Mouse (Mus musculus) testis, postnatal 14 days (tissue): ENCODE data around the gene Fgfbp3.
"Not testable (repeated sequence)": the region's sequence is repeated elsewhere in the genome, so short reads cannot be mapped to it uniquely, and the experiment has no call there.

Experiments used
- DNase-seq: peaks from one replicate; pipeline ENCODE4 v3.0.0; 2021; ENCODE audit warnings: low spot score

Fgfbp3 gene

DNA sequence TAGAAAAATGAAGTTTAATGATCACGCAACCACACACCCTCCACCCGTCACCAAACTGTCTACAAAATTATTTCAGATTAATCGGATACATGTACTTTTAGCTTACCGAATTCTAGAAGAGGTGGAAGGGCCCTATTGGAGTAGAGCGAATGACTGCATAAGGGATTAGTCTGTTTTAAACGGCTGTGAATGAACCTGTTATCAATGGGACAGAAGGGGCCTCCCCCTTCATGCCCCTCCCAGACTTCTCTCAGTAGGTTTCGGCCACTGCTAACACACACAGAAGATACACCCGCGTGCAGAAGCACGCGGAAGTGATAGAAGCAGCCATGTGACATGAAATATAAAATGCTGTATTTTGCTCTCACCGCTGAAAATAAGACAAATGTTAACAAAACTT is at the start of gene Fgfbp3:
Gene Fgfbp3 (minus strand): TSS at position 150 of the 400 bp plus-strand sequence.
- DNase-seq: no peak

DNA sequence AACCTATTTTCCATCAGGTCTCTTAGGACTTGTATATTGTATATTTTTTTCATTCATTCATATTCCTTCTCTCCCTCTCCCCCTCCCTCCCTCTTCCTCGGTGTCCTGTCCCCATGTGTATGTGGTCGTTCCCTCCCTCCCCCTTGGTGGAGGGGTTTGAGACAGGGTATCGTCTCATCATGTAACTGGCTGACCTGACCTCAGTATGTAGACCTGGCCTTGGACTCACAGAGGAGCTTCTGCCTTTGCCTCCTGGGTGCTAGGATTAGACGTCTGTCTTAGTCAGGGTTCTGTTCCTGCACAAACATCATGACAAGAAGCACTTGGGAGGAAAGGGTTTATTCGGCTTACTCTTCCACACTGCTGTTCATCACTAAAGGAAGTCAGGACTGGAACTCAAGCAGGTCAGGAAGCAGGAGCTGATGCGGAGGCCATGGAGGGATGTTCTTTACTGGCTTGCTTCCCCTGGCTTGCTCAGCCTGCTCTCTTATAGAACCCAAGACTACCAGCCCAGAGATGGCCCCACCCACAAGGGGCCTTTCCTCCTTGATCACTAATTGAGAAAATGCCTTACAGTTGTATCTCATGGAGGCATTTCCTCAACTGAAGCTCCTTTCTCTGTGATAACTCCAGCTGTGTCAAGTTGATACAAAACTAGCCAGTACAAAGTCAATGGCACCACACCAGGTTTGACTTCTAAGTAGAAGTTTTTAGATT is 43.3 kb upstream of the Fgfbp3 start:
- DNase-seq: not testable (repeated sequence)

DNA sequence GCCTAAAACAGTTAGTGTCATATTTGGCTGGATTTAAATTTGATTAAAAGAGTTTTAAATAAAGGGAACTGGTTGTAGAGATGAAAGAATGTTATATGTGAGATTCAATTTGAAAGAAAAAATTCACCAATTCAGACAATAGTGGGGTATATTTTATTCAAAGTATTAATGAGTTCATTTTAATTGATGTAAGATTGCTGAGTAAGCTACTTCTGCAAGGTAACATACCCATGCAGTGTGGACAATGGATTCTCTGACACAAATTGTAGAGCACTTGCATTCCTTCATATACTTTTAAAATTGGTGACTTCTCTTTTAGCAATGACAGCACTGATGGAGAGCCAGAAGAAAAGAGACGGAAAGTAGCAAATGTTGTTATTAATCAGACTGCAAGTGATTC is 41.9 kb upstream of the Fgfbp3 start:
- no peak for DNase-seq

DNA sequence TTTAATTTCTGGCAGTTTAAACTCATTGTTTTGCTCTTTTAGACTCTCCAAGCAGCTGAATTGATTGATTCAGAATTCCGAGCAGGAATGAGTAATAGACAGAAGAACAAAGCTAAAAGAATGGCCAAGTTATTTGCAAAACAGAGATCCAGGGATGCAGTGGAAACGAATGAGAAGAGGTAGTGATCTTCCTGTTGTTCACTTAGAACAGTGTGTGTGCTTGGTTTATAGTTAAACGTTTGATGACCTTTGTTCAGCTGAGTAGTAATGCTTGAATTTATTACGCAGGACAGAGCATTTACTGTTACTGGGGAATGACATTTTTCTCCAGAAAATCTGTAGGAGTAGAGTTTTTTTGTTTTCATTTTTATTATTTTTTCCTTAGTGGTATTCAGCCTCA is 38.9 kb upstream of the Fgfbp3 start:
- DNase-seq: no peak

DNA sequence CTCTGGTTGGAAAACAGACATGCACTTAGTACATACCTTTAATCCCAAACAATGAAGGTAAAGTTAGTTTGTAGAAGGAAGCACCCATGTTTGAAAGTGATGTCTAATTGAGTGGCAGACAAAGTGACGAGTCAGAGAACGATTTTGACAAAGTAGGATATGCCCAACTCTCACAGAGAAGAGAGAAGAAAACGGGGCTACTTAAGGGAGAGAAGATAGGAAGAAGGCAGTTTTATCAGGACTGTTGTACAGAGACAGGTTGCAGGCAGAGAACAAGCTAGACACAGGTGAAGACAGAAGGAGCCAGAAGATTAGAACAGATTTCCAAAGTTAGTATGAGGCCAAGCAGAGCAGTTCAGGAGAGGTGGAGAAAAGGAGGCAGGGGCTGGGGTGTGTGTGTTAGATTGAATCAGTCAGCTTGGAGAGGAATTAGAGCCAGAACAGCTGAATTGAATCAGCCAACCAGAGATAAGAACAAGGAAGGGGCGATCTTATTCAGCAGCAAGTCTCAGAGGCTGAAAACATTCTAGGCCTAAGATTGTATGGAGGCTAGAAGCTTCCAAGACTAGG is 34.3 kb upstream of the Fgfbp3 start:
- no peak for DNase-seq

DNA sequence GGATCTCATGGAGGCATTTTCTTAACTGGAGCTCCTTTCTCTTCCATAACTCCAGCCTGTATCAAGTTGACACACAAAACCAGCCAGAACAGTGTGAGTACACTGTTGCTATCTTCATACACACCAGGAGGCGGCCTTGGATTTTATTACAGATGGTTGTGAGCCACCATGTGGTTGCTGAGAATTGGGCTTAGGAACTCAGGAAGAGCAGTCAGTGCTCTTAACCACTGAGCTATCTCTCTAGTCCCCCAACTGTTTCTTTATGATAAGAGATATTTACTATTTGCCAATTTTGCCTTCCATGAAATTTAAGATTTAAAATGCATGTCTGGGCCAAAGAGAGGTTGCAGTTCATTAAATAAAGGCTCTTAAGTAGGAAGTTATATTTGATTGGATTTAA is 20.6 kb upstream of the Fgfbp3 start:
- DNase-seq: no peak

DNA sequence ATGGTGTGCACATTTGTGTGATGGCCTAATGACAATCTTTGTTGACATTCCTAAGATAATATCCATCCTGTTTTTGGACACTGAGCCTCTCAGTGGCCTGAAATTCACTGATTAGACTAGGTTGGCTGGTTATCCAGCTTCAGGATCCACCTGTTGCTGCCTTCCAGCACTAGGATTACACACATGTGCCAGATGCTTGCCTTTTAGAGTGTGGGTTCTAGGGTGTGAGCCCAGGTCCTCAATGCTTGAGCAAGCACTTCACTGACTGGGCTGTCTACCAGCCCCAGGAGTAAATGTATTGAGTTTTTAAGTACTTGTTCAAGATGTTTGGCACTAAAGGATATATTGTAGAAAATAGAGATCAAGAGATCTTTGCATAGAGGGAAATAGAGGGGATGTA is 18.6 kb upstream of the Fgfbp3 start:
- DNase-seq: no peak

DNA sequence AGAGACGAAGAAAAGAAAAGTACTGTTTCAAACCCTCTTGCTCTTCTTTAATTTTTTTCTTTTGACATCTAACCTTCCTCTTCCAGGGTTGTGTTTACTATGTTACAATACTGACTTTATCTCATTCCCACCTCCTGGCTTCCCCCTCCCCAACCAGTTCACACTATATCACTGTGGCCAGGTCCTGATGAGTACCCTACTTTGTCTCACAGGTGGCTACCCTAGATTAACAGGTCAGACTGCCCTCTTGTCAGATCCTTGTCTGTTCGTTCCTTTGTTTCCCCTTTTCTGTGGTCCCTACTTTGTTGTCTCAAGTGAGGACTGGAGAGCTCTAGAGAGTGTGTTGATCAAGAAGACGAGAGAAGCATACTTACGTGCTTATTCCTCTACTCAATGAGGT is 16.9 kb upstream of the Fgfbp3 start:
- no peak for DNase-seq

DNA sequence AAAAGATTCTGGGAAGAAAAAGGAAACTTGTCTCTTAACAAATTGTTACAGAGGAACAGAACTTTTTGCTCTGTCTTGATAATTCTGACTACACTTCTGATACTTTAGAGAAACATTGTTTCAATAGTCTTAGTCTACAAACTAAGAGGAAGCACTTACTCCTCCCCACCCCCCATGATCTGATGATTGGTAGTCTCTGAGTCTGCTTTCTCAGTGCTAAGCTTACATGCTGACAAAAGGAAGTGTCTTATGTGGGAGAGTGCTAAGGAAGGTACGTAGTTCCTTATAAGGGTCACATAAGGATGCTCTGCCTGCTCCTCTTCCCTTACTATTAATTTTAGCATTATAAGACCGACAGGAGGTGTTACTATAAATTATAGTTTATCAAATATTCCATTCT is 13.2 kb upstream of the Fgfbp3 start:
- peak; percentile 72 for DNase-seq

DNA sequence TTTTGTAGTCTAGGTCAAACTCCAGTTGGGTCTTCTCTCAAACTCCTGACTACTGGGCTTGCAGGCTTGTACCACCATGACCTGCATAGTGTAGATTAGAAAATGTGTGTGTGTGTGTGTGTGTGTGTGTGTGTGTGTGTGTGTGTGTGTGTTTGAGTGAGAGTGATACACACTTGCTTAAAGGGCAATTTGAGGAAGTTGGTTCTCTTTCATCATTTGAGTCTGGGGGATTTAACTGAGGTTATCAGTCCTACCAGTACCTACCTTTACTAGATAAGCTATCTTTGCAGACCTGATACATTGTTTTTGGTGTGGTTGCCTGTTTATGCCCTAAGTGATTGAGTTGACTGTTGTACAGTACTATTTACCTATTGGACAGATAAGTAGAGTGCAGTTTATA is 12.7 kb upstream of the Fgfbp3 start:
- no peak for DNase-seq

DNA sequence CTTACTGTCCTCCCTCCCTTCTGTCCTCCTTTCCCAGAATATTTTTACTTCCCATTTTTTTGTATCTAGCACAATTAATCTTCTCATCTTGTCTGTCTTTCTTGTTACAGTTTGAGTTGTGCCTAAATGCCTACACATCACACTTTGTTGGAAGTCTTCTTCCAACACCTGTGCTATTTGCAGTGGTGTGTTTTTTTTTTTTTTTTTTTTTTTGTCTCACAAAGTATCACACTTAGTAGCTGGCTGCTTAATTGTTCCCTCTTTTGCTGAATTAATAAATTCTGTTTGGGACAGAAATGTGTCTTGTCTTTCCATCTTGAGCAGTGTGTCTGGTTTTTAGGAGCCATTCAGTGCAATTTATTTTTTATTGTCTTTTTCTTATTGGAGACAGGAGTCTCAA is 10.4 kb upstream of the Fgfbp3 start:
- no peak for DNase-seq

DNA sequence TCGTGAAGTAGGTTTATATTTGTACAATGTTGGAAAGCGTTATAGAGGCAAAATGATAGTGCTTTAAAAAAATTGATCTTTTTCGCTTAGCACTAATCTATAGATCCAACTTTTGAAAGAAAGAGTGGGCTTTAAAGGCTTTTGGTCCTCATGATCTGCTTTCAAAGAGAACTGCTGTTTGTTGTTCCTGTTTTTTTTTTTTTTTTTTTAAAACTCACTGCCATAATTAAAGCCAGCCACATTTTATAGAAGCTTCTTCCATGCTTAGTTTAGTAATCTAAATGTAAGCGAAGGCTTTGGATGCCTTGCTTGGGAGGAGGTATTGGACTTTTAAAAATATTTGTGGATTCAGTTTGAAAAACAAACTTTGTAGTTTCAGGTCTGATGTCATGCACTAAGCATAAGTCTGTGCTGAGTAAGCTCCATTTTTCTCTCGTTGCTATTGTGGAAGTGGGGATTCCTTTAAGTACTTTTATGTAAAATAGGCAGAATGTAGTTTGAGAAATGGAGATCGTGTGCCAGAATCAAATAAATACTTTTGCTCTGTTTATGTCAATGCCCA is 8.5 kb upstream of the Fgfbp3 start:
- DNase-seq: no peak

DNA sequence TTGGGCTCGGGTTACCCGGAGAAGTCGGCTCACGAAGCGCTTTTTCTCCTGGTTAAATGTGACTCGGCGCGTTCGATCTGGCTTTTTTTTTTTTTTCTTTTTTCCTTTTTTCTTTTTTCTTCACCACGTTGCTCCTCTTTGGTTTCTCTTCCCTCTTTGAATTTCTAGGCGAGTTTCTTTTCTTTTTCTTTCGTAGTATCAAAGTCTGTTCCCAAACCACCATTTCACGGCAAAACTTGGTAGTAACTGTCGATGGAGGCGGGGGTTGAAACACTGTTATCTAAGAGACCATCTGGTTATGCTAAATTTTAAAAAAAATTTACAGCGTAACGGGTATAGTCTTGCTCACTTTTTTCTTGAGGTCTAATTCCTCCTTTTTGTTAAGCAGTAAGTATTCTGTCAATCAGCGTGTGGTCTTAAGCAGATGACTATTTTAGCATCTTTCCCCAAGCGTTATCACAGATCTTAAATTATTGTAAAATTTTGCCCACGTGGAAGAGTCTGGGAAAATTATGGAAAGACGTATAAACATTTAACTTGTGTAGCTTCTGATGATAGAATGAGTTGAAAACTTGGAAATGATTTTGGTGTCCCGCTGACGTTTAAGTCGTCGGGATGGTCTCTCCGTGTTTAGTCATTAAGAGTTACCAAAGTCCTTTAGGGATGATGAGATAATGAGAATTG is 7.3 kb upstream of the Fgfbp3 start:
- DNase-seq: no peak

DNA sequence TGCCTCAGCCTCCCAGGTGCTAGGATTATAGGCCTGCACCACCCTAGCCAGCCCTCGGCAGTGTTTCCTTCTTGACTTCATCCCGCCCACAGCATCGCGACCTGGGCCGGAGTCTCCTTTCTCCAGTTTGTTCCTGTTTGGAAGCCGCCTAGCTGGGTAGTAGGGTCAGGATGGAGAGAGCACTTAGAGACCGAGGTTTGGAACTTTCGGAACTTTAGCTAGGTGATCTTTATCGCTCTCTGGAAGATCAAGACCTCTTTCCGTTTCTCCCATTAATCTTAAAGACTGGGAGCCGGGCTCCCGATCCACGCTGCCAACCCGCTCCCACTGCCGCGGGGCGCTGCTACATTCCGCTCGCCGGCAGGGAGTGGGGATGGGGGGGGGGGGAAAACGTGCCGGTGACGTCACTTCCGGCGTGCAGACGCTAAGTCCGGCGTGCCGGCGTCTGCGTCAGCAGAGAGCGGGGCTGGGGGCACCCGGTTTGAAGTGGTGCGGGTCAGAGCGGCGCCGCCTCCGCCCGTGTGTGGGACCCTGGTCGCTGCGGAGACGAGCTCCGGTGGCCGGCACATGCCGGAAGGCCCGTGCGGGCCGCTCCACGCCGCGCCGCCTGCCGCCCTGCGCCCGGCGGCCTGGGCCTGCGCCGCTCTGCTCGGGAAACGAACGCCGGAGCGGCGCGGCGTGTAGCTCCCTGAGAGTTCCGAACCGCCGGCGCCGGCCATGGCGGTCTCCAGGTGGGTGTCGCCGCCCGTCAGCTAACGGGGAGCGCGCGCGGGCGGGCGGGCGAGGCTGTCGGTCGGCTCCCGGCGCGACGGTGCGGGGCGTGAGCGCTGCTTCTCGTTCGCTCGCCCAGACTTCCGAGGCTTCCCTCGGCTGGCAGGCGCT is 6.5 kb upstream of the Fgfbp3 start, which contains the start of gene Btaf1:
Gene Btaf1 (plus strand): TSS at position 409 of the 882 bp plus-strand sequence.
- peak; percentile 95 for DNase-seq

DNA sequence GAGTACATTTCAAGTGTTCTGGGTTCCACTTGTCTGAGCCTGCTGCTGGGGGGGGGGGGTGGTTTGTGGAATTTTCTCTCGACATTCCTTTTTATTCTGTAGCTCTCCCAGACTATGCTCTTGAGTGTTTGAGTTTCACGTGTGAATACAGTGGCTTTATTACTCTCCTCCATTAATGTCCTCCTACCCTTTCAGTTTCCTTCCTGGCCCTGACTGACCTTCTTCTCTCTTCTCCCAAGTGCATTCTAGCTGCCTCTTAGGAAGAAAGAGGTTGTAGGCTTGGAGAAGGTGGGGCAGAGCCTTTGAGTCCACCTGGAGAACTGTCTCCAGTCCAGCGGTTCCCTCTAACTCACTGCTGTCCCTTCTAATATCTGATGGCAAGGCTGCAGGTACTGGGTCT is 3.5 kb upstream of the Fgfbp3 start:
- DNase-seq: no peak

DNA sequence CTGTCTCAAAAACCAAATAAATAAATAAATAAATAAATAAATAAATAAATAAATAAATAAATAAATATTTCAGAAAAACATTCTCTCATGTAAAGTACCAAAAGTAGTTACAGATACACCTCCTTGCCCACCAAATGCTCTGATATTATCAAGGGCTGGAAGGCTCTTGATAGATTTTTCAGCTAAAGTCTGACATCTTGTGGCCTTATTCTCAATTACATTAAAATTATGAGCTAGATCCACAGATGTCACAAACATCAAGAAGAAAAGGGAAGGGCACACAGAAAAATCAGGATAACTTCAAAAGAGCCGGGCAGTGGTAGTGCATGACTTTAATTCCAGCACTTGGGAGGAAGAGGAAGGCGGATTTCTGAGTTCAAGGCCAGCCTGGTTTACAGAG is 2.6 kb upstream of the Fgfbp3 start:
- DNase-seq: no peak

DNA sequence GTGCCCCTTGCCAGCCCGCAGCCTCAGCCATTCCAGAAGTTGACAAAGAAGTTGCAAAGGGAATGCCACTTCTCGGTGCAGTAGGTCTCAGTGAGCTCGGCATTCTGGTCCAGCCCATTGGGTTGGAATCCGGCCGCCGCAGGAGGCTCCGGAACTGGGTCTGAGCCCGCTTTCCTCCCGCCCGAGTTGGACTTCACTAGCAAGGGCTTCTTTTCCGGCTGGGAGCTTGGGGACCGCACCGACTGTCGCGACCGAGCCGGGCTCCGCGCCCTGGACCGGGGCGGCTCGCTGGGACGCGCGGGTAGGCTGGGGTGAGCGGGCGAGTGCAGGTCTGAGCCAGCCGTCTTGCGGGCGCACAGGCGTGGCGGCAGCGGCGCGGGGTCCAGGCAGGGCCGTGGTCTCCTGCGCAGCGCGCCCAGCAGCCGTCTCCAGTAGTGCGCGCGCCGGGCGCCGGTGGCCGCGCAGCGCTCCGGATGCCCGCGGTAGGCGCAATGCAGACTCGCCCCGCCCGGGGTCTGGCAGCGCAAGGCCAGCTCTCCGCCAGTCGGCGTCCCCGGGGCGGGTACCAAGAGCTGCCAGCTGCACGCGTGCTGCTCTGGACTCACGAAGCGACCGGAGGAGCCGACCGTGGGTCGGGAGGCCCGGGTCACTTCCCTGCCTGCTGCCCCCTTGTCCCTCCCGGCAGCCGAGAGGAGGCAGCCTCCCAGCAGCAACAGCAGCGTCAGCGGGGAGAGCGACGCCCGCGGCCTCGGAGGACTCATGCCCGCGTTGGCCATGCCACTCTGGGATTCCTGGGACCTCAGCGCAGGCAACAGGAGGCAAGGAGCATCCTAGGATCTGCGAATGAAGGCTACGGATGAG is 744 bp downstream of the Fgfbp3 start:
- DNase-seq: peak; percentile 85

DNA sequence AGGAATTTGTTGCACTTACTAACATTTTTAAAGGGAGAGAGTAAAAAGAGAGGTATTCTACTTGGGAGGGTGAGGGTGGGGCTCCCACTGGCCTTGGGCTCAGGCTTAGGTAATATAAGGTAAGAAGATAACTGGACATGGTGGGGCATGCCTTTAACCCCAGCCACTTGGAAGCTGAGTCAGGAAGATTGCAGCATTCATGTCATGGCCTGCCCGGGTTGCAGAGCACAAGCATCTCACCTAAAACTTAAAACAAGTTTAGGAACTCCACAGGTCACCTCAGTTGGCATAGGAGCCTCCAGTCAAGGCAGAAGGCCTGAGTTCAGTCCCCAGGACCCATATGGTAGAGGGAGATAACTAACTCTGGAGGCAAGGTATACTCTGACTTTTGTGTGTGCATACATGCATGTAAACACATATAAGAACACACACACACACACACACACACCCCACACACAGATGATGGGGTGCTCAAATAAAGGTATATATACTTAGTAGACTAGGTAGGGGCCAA is 2.5 kb downstream of the Fgfbp3 start:
- DNase-seq: no peak

DNA sequence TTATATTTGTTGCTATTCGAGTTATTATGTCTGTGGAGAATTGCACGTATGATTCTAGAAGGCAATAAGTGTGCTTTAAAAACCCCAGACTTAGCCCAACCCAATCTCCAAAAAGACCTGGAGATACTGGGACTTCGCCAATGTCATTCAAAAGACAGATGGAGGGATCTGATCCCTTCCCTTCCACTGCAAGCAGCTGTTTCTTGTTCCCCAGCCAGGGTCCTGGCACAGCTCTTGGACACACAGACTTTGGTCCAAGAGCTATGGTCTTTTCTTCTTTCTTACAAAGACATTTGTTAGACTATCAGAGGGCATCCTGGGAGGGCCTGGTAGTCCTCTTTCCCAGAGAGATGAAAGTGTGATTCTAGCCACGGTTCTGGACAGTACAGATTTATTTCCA is 3.2 kb downstream of the Fgfbp3 start:
- DNase-seq: no peak

DNA sequence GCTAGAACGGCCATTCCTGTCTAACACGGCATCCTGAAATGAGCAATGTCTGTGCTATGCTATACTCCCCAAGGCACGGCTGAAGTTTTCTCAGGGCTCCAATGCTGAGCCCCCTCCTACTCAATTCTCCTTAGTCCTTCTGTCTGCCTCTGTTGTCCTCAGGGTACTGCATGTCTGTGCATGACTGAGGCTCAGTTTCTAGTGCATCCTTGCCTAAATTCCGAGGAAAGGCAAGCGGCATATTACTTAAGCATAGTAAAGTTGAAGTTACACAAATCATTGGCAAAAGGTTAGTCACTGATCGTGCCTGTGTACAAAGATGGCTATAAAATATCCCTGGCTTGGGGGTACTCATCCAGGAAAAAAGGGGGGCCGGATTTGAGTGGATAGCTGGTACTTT is 6.4 kb downstream of the Fgfbp3 start:
- no peak for DNase-seq
